Mouse (Mus musculus) small intestine, adult 2 months (tissue): ENCODE measurements at regions not wholly inside any gene's neighbourhood (a gene's known extent, or its start where the extent isn't known, plus 50 kb on each side); places are given as distances from the start of the nearest gene placed in this dataset.
"Not testable (repeated sequence)": the region's sequence is repeated elsewhere in the genome, so short reads cannot be mapped to it uniquely, and the experiment has no call there.

Experiments used
- CTCF ChIP-seq: fragments of 200-500 bp; IDR thresholded peaks from 2 replicates; pipeline ENCODE4 v1.5.1; 2012; ENCODE audit warnings: low read depth, mild to moderate bottlenecking, control low read depth, inconsistent platforms, low read length, moderate library complexity, mixed read lengths; ENCODE audit not compliant: insufficient replicate concordance, insufficient read length; ENCODE audit errors: extremely low read depth
- POLR2A ChIP-seq: fragments of 200-500 bp; IDR thresholded peaks from 2 replicates; pipeline ENCODE4 v1.6.1; 2012; ENCODE audit warnings: low read depth, mild to moderate bottlenecking, control low read depth, inconsistent platforms, low read length, moderate library complexity

DNA sequence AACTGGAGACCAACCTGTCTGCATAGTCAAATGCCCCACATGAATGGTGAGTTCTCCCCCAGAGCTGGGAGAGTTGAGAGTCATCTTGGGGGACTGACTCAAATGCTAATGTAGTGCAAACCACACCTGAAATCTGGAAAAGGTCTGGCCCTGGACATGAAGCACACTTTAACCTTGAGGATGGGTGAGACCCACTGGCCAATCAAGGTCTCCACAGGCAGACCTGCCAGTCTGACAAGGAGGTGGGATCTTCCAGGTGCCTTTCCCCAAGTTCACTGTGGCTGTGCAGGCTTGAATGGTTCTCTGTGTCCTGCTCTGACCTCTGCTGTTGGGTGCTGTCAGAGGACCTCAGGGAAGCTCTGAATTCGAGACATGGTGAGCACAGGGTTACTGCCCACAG, 269.6 kb downstream of the Gm21863 start:
- not testable (repeated sequence) for TF ChIP-seq POLR2A, CTCF
